Mouse (Mus musculus) lung, postnatal 0 days (tissue): ENCODE measurements at regions not wholly inside any gene's neighbourhood (a gene's known extent, or its start where the extent isn't known, plus 50 kb on each side); places are given as distances from the start of the nearest gene placed in this dataset.

Experiments used
- ATAC-seq: fragments of 200-750 bp; cut with Nextera tagmentation; 2 replicates; pipeline ENCODE4 v1.8.0; 2017; ENCODE audit warnings: moderate library complexity
- DNase-seq: peaks from one replicate; pipeline ENCODE4 v3.0.0-alpha.2; 2016; ENCODE audit warnings: low spot score
- H3K27ac ChIP-seq: fragments of 300-500 bp; sonication (generic); 2 replicates; pipeline ENCODE4 v1.5.1; 2014; ENCODE audit warnings: antibody characterized with exemption, mild to moderate bottlenecking, low read length, mixed read lengths
- H3K27me3 ChIP-seq: fragments of 300-500 bp; sonication (generic); replicated peaks from 2 replicates; pipeline ENCODE4 v1.6.1; 2014; ENCODE audit warnings: low read length, mixed read lengths; ENCODE audit not compliant: insufficient read depth
- H3K36me3 ChIP-seq: fragments of 300-500 bp; sonication (generic); 2 replicates; pipeline ENCODE4 v1.6.1; 2014; ENCODE audit warnings: low read length, mixed read lengths; ENCODE audit not compliant: insufficient read depth
- H3K4me1 ChIP-seq: fragments of 300-500 bp; sonication (generic); 2 replicates; pipeline ENCODE4 v1.6.1; 2014; ENCODE audit warnings: antibody characterized with exemption, low read depth, low read length, mixed read lengths; ENCODE audit not compliant: insufficient read depth
- H3K4me2 ChIP-seq: fragments of 300-500 bp; sonication (generic); replicated peaks from 2 replicates; pipeline ENCODE4 v1.6.1; 2014; ENCODE audit warnings: low read depth, mild to moderate bottlenecking, low read length, moderate library complexity, mixed read lengths
- H3K4me3 ChIP-seq: fragments of 300-500 bp; sonication (generic); 2 replicates; pipeline ENCODE4 v1.5.1; 2014; ENCODE audit warnings: low read depth, low read length
- H3K9ac ChIP-seq: fragments of 300-500 bp; sonication (generic); replicated peaks from 2 replicates; pipeline ENCODE4 v1.6.1; 2014; ENCODE audit warnings: low read depth, mild to moderate bottlenecking
- H3K9me3 ChIP-seq: fragments of 300-500 bp; sonication (generic); 2 replicates; pipeline ENCODE4 v1.6.1; 2016; ENCODE audit warnings: low read length, mixed read lengths
- CTCF ChIP-seq: IDR thresholded peaks from 2 replicates; pipeline ENCODE4 v1.5.1; 2016; ENCODE audit warnings: antibody characterized with exemption, mild to moderate bottlenecking
- EP300 ChIP-seq: IDR thresholded peaks from 2 replicates; pipeline ENCODE4 v1.6.1; 2016; ENCODE audit warnings: antibody characterized with exemption, mild to moderate bottlenecking, control low read depth
- WGBS: fragments of 180-500 bp; shearing (Covaris S2); extraction: QIAGEN DNeasy Blood & Tissue Kit; methylation state at CpG from one replicate; pipeline ENCODE4 v1.1.7; 2014; 5-methylcytosine and 5-hydroxymethylcytosine counted together

GRCm38 (mm10) chr7:111829931-111830330 is 50.2 kb upstream of the Galnt18 start:
- no peak overlapping the region for H3K4me3 ChIP-seq
- no peak overlapping the region for H3K9ac ChIP-seq
- no peaks in the 10 kb centered on the region for H3K27me3 ChIP-seq
- H3K27ac ChIP-seq: no peak overlapping the region
- H3K9me3 ChIP-seq: no peaks in the 10 kb centered on the region
- no peak for ATAC-seq
- WGBS: 95% methylated on average over 1 of the region's 1 CpGs
- no peak for TF ChIP-seq EP300
- TF ChIP-seq CTCF: no peak
- H3K4me2 ChIP-seq: no peak overlapping the region
- no peaks in the 10 kb centered on the region for H3K4me1 ChIP-seq
- no peaks in the 10 kb centered on the region for H3K36me3 ChIP-seq
- no peak for DNase-seq
